Comparison of ENCODE assay signal across 21 mouse cellular contexts in the genomic region with DNA sequence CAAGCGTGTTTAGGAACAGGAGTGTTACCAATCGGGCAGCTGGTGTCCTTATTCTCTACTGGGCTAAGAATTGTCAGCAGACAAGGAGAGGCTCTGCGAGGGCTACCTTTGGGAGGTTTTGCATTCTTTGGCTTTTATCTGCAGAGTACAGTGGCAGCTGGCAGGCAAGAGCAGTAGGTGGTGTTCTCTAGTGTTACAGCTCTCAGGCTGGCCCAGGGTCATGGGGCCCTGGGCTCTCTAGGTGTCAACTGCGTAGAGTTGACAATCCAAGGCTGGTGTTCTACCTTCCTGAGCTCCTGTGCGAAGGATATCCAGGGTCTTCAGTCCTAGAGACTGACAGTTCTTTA. TPM values are rescaled to one million over a fixed set of nuclear protein-coding genes. Genes with fewer than 3 reads are reported as not detected.
DNase-seq lines count a peak whose midpoint lies in the region; ATAC-seq and TF ChIP-seq lines count a peak whose summit lies in the region.
"Had no signal": no experiment of that assay in that cellular context is flagged by ENCODE, and none has a peak within 500 bp of the region (broad histone marks: within the 10 kb centered on the region; RNA-seq: fewer than 3 reads in every experiment).

No protein-coding gene starts in this region.

- no peak overlapping the region for H3K9ac ChIP-seq in midbrain, postnatal 0 days (replicated peaks; ENCODE audit: low read length, poor library complexity, severe bottlenecking)
- peak overlapping the region; percentile 45 for H3K9ac ChIP-seq in liver, postnatal 0 days (replicated peaks)
- H3K9ac ChIP-seq: forebrain, embryonic 12.5 days; limb, embryonic 13.5 days had no signal

- no peaks in the 10 kb centered on the region for H3K27me3 ChIP-seq in midbrain, embryonic 10.5 days (ENCODE audit: low read depth, poor library complexity, severe bottlenecking)
- no peaks in the 10 kb centered on the region for H3K27me3 ChIP-seq in midbrain, postnatal 0 days (ENCODE audit: insufficient read depth, low read length)
- H3K27me3 ChIP-seq in liver, postnatal 0 days (ENCODE audit: insufficient read depth, low read length): no peaks in the 10 kb centered on the region
- H3K27me3 ChIP-seq: CH12.LX; forebrain, embryonic 12.5 days; limb, embryonic 13.5 days had no signal

- TF ChIP-seq EP300 in liver, postnatal 0 days (IDR thresholded peaks at IDR 0.05; ENCODE audit: low read depth): 0 out of 2 replicates have a peak, but pooled peaks have one; percentile 15

- no peak overlapping the region for H3K4me3 ChIP-seq in midbrain, embryonic 10.5 days
- H3K4me3 ChIP-seq in midbrain, postnatal 0 days (ENCODE audit: low read depth, low read length): no peak overlapping the region
- H3K4me3 ChIP-seq in liver, postnatal 0 days (ENCODE audit: low read depth, low read length): peak overlapping the region; percentile 0; the same call in 1 of the 2 replicates
- H3K4me3 ChIP-seq: forebrain, embryonic 12.5 days; left cerebral cortex, adult 2 months; limb, embryonic 13.5 days; myocyte had no signal

- peaks cover 9% of the 10 kb centered on the region for H3K9me3 ChIP-seq in midbrain, embryonic 10.5 days (replicated peaks)
- no peaks in the 10 kb centered on the region for H3K9me3 ChIP-seq in midbrain, postnatal 0 days (ENCODE audit: low read length)
- H3K9me3 ChIP-seq in liver, postnatal 0 days (ENCODE audit: low read length): peaks cover 3% of the 10 kb centered on the region; the same call in 1 of the 2 replicates
- H3K9me3 ChIP-seq: limb, embryonic 13.5 days had no signal

- WGBS in midbrain, embryonic 10.5 days: 88% methylated on average over 5 of the region's 5 CpGs
- 79% methylated on average over 5 of the region's 5 CpGs for WGBS in midbrain, postnatal 0 days
- WGBS in liver, postnatal 0 days (ENCODE audit: insufficient replicate concordance): 67% methylated on average over 5 of the region's 5 CpGs

- ATAC-seq in frontal cortex, adult (ENCODE audit: low TSS enrichment): 0 out of 2 replicates have a peak, but pooled peaks have one; percentile 53
- no peak for ATAC-seq in midbrain, postnatal 0 days (ENCODE audit: low FRiP score)
- peak; percentile 84 for ATAC-seq in erythroid progenitor cell, adult 5-6 weeks (replicated peaks; ENCODE audit: low FRiP score, poor library complexity, severe bottlenecking)
- peak; percentile 93 for ATAC-seq in liver, postnatal 0 days
- ATAC-seq: activated CD4-positive, CD25-positive, alpha-beta regulatory T cell, adult 4 months; inflammation-experienced regulatory T-cells, adult 6 months had no signal

- H3K4me2 ChIP-seq in midbrain, postnatal 0 days (ENCODE audit: low read depth, low read length, poor library complexity, severe bottlenecking): no peak overlapping the region
- peak overlapping the region; percentile 57 for H3K4me2 ChIP-seq in liver, postnatal 0 days (ENCODE audit: low read depth, low read length)
- H3K4me2 ChIP-seq: forebrain, embryonic 12.5 days; limb, embryonic 13.5 days; midbrain, embryonic 11.5 days had no signal

- no peak for DNase-seq in frontal cortex, postnatal 10 days (ENCODE audit: low spot score in 2 of 2)
- DNase-seq in midbrain, embryonic 10.5 days (ENCODE audit: low spot score): no peak
- DNase-seq in midbrain, postnatal 0 days (ENCODE audit: low spot score): no peak
- peak; percentile 57 for DNase-seq in liver, postnatal 0 days
- DNase-seq in adrenal gland, adult (ENCODE audit: inconsistent age in 2 of 2, low spot score in 1 of 2): no peak
- DNase-seq in urinary bladder, adult 18-20 months (ENCODE audit: low spot score in 2 of 2): no peak
- DNase-seq: cerebellum, postnatal 25 days; lung, postnatal 14 days; right cerebral cortex, postnatal 14 days had no signal

- TF ChIP-seq CTCF in midbrain, postnatal 0 days (IDR thresholded peaks at IDR 0.05): no peak
- TF ChIP-seq CTCF in liver, postnatal 0 days (IDR thresholded peaks at IDR 0.05; ENCODE audit: low read depth): no peak

- H3K27ac ChIP-seq in midbrain, embryonic 10.5 days (replicated peaks): 0 out of 2 replicates have a peak overlapping the region, but pooled peaks have one; percentile 38
- no peak overlapping the region for H3K27ac ChIP-seq in midbrain, postnatal 0 days (ENCODE audit: low read depth, low read length)
- H3K27ac ChIP-seq in liver, postnatal 0 days (ENCODE audit: low read depth): peak overlapping the region; percentile 93
- H3K27ac ChIP-seq: forebrain, embryonic 12.5 days; kidney, postnatal 0 days; left cerebral cortex, adult 2 months; limb, embryonic 13.5 days had no signal

- H3K4me1 ChIP-seq in midbrain, embryonic 10.5 days: no peaks in the 10 kb centered on the region
- no peaks in the 10 kb centered on the region for H3K4me1 ChIP-seq in midbrain, postnatal 0 days (ENCODE audit: insufficient read depth, low read length)
- peaks cover 23% of the 10 kb centered on the region for H3K4me1 ChIP-seq in liver, postnatal 0 days (ENCODE audit: insufficient read depth)

- no peaks in the 10 kb centered on the region for H3K36me3 ChIP-seq in midbrain, embryonic 10.5 days
- H3K36me3 ChIP-seq in midbrain, postnatal 0 days (ENCODE audit: insufficient read depth, low read length): no peaks in the 10 kb centered on the region
- no peaks in the 10 kb centered on the region for H3K36me3 ChIP-seq in liver, postnatal 0 days (replicated peaks; ENCODE audit: insufficient read depth, low read length)
- H3K36me3 ChIP-seq: forebrain, embryonic 12.5 days; limb, embryonic 13.5 days had no signal

RNA-seq across cellular contexts. Expression of gene Cnih3, which starts 17.4 kb away (rescaled TPM):
- 0.60 and 1.1 TPM in 2 replicates for polyA plus RNA-seq in midbrain, embryonic 10.5 days (2016; fragmentation: Nextera tagmentation; extraction: Ambion mirVana)
- total RNA-seq in midbrain, postnatal 0 days (2014; rRNA removed): 35.7 and 40.1 TPM in 2 replicates
- 18.8 and 22.5 TPM in 2 replicates for polyA plus RNA-seq in midbrain, postnatal 0 days (2015; fragmentation: Nextera tagmentation; extraction: Ambion mirVana)
- not detected in 2 replicates for total RNA-seq in erythroid progenitor cell, adult 5-6 weeks (2015; ENCODE audit: low replicate concordance)
- total RNA-seq in erythroid progenitor cell, adult 5-6 weeks (2017; ENCODE audit: low replicate concordance): not detected in 2 replicates
- not detected in 2 replicates for polyA plus RNA-seq in liver, postnatal 0 days (2015; fragmentation: Nextera tagmentation; extraction: Ambion mirVana)
- total RNA-seq: CH12.LX; heart, adult 8-10 months had no signal
- polyA plus RNA-seq: activated CD4-positive, CD25-positive, alpha-beta regulatory T cell, adult 4 months; inflammation-experienced regulatory T-cells, adult 6 months had no signal
